Mouse (Mus musculus) ES-E14 (cell line): Measurements from ENCODE around the gene Chst12. TPM values are rescaled to one million over a fixed set of nuclear protein-coding genes. Genes with fewer than 3 reads are reported as not detected.

Experiments used
- DNase-seq: peaks from one replicate; pipeline ENCODE4 v3.0.0-alpha.2; 2013; ENCODE audit warnings: low read depth, low spot score
- H3K27ac ChIP-seq: 2 replicates; pipeline ENCODE4 v1.5.1; 2012; ENCODE audit warnings: low read depth, mild to moderate bottlenecking, low read length, moderate library complexity, mixed read lengths; ENCODE audit not compliant: poor library complexity, insufficient read depth, severe bottlenecking
- H3K36me3 ChIP-seq: 2 replicates; pipeline ENCODE4 v1.6.1; 2012; ENCODE audit warnings: mild to moderate bottlenecking, low read length, moderate library complexity, mixed read lengths; ENCODE audit not compliant: control insufficient read depth, poor library complexity, insufficient read depth, severe bottlenecking
- H3K4me1 ChIP-seq, 2 experiments: fragments of 150-350 bp in 1 of 2; sonication (generic) in 1 of 2; 2 replicates each; pipeline ENCODE4 v1.6.1; 2012; ENCODE audit warnings: low read length in 2 of 2, mild to moderate bottlenecking in 1 of 2, mixed read lengths in 1 of 2; ENCODE audit not compliant: control insufficient read depth in 2 of 2, insufficient read depth in 2 of 2, poor library complexity in 1 of 2
- H3K4me3 ChIP-seq, 2 experiments: fragments of 150-350 bp in 1 of 2; sonication (generic) in 1 of 2; 2 replicates each; pipeline ENCODE4 v1.5.1; 2012; ENCODE audit warnings: low read length in 2 of 2, low read depth in 1 of 2, mild to moderate bottlenecking in 1 of 2, mixed read lengths in 1 of 2; ENCODE audit not compliant: insufficient read depth in 1 of 2, poor library complexity in 1 of 2, severe bottlenecking in 1 of 2
- H3K9ac ChIP-seq: 2 replicates; pipeline ENCODE4 v1.6.1; 2012; ENCODE audit warnings: low read depth, mild to moderate bottlenecking, low read length, mixed read lengths; ENCODE audit not compliant: poor library complexity, insufficient read depth, severe bottlenecking
- H3K9me3 ChIP-seq: fragments of 150-350 bp; sonication (generic); 2 replicates; pipeline ENCODE4 v1.6.1; 2012; ENCODE audit warnings: low read depth, mild to moderate bottlenecking, low read length; ENCODE audit not compliant: control insufficient read depth, insufficient read depth
- CHD2 ChIP-seq: IDR thresholded peaks from 2 replicates; pipeline ENCODE4 v1.6.1; 2014; ENCODE audit warnings: mild to moderate bottlenecking, low read depth, low read length, inconsistent platforms
- HCFC1 ChIP-seq: IDR thresholded peaks from 2 replicates; pipeline ENCODE4 v1.6.1; 2012; ENCODE audit warnings: low read length, inconsistent platforms, borderline replicate concordance; ENCODE audit not compliant: insufficient read depth
- MAFK ChIP-seq: IDR thresholded peaks from 2 replicates; pipeline ENCODE4 v1.6.1; 2014; ENCODE audit warnings: mild to moderate bottlenecking, low read depth, low read length, inconsistent platforms; ENCODE audit not compliant: insufficient read depth
- ZC3H11A ChIP-seq: IDR thresholded peaks from 2 replicates; pipeline ENCODE4 v1.6.1; 2012; ENCODE audit warnings: low read depth, mild to moderate bottlenecking, inconsistent platforms, low read length, borderline replicate concordance
- ZNF384 ChIP-seq: IDR thresholded peaks from 2 replicates; pipeline ENCODE4 v1.6.1; 2012; ENCODE audit warnings: low read depth, low read length, inconsistent platforms
- in situ Hi-C, 2 experiments: fragments of 600-800 bp; cut with MboI; formaldehyde crosslinking; loops; one replicate each; pipeline ENCODE4 v1.15.1; 2025; ENCODE audit warnings: low sequenced_read_pairs in 2 of 2, inconsistent platforms in 1 of 2; ENCODE audit not compliant: unreplicated experiment in 2 of 2
- total RNA-seq: library from RNA; depleted of rRNA; stranded (reverse); fragments of 300-350 nt; gene quantifications from 2 replicates; pipeline ENCODE4 v1.2.3, GENCODE M21; 2012

The Chst12 gene
- total RNA-seq, 1 experiment: 34.8 TPM

DNA sequence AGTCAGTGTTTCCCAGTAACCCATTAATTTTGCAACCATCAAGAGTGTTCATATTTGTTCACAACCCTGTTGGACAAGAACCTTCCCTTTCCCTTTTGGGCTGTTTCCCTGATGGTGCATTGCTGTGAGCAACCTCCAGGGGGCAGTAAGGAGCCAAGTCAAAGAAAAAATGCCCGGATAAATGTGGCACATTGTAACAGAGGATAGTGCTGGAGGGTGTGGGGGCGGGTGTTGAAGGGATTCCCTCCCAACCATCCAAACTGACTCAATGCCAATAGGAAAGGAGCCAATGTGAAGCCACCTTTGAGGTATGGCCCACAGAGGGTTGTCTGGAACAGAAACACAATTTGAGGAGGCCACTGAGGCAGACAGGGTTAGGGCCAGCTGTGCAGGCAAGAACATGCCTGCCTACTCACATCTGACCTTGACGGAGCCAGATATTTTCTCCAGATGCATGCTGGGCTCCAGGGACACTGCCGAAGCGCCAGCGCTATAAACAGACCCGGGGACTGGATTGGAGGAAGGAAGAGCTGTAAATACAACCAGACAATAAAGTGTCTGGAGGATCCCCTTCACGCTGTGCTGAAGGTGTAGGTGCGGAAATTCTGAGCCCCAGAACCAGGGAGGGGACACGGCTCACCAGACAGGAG lies 63.1 kb downstream of the Chst12 start:
- H3K9ac ChIP-seq: peak overlapping the region; percentile 44; the same call in 1 of the 2 replicates
- no peaks in the 10 kb centered on the region for H3K9me3 ChIP-seq
- peaks cover 9 to 28% of the 10 kb centered on the region in 2 experiments for H3K4me1 ChIP-seq
- peak overlapping the region; percentile 7; the same call in 1 of the 2 replicates for H3K27ac ChIP-seq
- no peaks in the 10 kb centered on the region for H3K36me3 ChIP-seq
- DNase-seq: peak; percentile 81
- in situ Hi-C loops: no loop called here
- TF ChIP-seq MAFK (no peak), ZNF384 (peak; percentile 40; the same call in 1 of the 2 replicates), HCFC1 (no peak), ZC3H11A (0 out of 2 replicates have a peak, but pooled peaks have one; percentile 27), CHD2 (no peak)
- H3K4me3 ChIP-seq: peak overlapping the region in 1 of 2 experiments; percentile 4; a peak in 1 of 4 replicates

DNA sequence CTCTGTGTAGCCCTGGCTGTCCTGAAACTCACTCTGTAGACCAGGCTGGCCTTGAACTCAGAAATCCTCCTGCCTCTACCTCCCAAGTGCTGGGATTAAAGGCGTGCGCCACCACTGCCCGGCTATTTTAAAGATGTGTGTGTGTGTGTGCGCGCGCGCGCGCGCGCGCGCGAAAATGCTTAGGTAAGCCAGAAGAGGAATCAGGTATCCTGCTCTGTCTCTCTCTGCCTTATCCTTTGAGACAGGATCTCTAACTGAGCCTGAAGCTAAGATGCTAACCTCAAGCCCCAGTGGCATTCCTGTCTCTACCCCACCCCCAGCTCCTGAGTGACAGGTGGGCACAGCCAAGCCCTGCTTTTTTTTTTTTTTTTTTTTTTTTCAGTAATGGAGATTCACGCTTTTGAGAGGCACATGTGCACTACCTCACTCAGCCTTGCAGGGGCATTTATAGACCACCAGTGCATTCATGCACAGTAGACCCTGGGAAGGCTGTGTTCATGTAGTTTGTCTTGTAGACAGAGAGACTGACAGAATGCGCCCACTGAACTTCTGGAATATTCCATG lies 63.8 kb downstream of the Chst12 start:
- Histone ChIP-seq H3K4me3 (no peak overlapping the region), H3K9me3 (no peaks in the 10 kb centered on the region), H3K4me1 (peaks cover 9 to 28% of the 10 kb centered on the region in 2 experiments), H3K9ac (no peak overlapping the region), H3K36me3 (no peaks in the 10 kb centered on the region), H3K27ac (no peak overlapping the region)
- in situ Hi-C loops: no loop called here
- DNase-seq: no peak
- TF ChIP-seq ZNF384 (peak; percentile 87), MAFK (peak; percentile 58; the same call in 1 of the 2 replicates), HCFC1 (no peak), CHD2 (no peak), ZC3H11A (no peak)

DNA sequence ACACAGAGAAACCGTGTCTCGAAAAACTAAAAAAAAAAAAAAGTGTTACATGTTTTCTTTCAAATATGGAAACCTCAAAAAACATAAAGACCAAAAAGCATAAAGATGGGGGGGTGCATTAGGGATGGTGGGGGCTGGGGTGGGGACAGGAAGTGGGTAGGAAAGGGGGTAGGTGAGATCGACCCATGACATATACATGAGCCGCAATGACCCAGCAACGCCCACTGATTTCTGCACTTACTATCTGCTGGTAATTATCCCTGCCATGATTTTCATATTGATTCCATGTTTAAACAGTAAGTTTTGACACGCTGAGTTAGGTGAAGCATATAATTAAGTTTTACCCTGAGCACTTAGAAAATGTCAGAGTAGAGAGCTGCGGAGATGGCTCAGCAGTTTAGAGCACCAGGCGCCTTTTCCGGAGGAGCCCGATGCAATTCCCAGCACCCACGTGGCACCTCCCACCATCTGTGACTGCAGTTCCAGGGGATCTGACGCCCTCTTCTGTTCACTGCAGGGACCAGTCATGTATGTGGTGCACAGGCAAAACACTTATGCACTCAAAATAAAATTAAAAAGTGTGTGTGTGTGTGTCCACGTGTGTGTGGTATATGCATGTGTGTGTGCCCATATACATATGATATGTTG lies 65.0 kb downstream of the Chst12 start:
- no peak for TF ChIP-seq HCFC1
- no peak overlapping the region for H3K9ac ChIP-seq
- in situ Hi-C loops: no loop called here
- H3K36me3 ChIP-seq: no peaks in the 10 kb centered on the region
- H3K4me1 ChIP-seq: peaks cover 9 to 30% of the 10 kb centered on the region in 2 experiments
- no peak for DNase-seq
- no peaks in the 10 kb centered on the region for H3K9me3 ChIP-seq
- no peak overlapping the region for H3K4me3 ChIP-seq
- H3K27ac ChIP-seq: no peak overlapping the region

DNA sequence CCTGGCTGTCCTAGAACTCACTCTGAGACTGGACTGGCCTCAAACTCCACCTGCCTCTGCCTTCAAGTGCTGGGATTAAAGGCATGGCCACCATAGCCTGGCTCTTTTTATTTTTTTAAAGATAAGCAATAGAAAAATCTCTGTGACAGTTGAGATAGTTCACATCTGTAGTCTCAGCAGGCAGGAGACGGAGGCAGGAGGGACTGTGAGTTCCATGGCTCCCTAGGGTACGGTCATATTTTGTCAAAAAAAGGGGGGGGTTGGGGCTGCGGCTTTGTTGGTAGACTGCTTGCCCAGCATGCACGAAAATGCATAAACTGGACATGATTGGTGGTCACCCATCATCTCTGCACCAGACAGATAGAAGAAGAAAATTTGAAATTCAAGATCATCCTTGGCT lies 65.9 kb downstream of the Chst12 start:
- no peak overlapping the region for H3K27ac ChIP-seq
- H3K4me1 ChIP-seq: peaks cover 9 to 29% of the 10 kb centered on the region in 2 experiments
- TF ChIP-seq HCFC1 (no peak), MAFK (no peak), CHD2 (no peak)
- no peak for DNase-seq
- no peak overlapping the region for H3K9ac ChIP-seq
- H3K4me3 ChIP-seq: no peak overlapping the region
- in situ Hi-C loops: no loop called here
- H3K36me3 ChIP-seq: no peaks in the 10 kb centered on the region
- H3K9me3 ChIP-seq: no peaks in the 10 kb centered on the region
